Mouse (Mus musculus): ENCODE results near the gene Gm20388. TPM values are rescaled to one million over a fixed set of nuclear protein-coding genes. Genes with fewer than 3 reads are reported as not detected.

Gene Gm20388
- total and polyA plus RNA-seq, 2 experiments from 2014 or later, result 17.3 TPM; not detected in 1

DNA sequence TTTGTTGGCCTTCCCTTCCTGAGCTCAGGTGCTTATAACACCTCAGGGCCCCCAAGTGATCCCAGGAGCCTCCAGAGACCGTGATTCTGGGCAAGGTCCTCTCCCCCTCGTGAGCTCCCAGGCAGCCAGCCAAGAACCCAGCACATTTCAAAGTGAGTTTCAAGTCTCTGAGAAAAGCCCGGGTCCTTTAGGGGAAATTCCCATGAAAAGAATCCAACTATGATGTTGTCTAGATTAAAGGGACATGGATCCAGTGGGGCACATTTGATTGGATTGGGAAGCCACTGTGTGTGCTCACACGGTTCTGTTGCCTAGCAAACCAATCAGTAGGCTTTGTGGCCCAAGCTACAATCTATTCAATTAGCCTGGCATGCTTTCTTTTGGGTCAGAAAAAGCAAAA is 936.6 kb downstream of the Gm20388 start:
- H3K9me3 ChIP-seq (replicated peaks; ENCODE audit: control insufficient read depth, low read length), result no peaks in the 10 kb centered on the region
- H3K4me2 ChIP-seq (ENCODE audit: low read depth, low read length), result no peak overlapping the region
- no peaks in the 10 kb centered on the region for H3K36me3 ChIP-seq (replicated peaks; ENCODE audit: control insufficient read depth, insufficient read depth, low read length)
- DNase-seq (ENCODE audit: low spot score), result no peak
- H3K27me3 ChIP-seq (ENCODE audit: control insufficient read depth, insufficient read depth, low read length), result 0 out of 2 replicates have a peak, but pooled peaks cover 9% of the 10 kb centered on the region
- H3K4me1 ChIP-seq (ENCODE audit: control insufficient read depth, insufficient read depth), result no peaks in the 10 kb centered on the region
- TF ChIP-seq EP300 (IDR thresholded peaks at IDR 0.05; ENCODE audit: low read depth) (no peak), CTCF (IDR thresholded peaks at IDR 0.05; ENCODE audit: low read depth) (no peak)
- 14% methylated on average over 4 of the region's 4 CpGs for WGBS
- H3K9ac ChIP-seq (replicated peaks; ENCODE audit: low read depth, low read length), result no peak overlapping the region
- H3K4me3 ChIP-seq (ENCODE audit: low read depth, low read length), result no peak overlapping the region
- no peak overlapping the region for H3K27ac ChIP-seq (ENCODE audit: low read depth)
- ATAC-seq (ENCODE audit: insufficient read depth, low read depth), result no peak

DNA sequence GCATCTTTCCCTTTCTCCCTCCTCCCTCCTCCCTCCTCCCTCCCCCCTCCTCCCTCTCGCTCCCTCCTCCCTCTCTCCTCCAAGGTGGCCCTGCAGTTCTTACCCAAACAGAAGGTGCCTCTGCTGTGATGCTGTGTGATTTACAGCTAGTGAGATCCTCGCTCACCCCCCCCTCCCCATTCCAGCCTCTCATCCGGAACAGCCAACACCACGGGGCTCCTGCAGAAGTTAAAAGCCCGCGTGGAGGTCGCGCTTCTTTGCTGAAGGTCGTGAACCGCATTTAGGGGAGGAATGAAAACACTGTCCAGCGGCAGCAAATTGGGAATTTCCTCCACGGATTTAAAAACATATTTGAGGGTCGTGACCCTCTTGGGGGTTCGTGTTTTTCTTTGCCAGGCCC is 937.1 kb downstream of the Gm20388 start:
- H3K27me3 ChIP-seq (ENCODE audit: control insufficient read depth, insufficient read depth, low read length), result 0 out of 2 replicates have a peak, but pooled peaks cover 9% of the 10 kb centered on the region
- WGBS, result 18% methylated on average over 13 of the region's 14 CpGs
- no peak for ATAC-seq (ENCODE audit: insufficient read depth, low read depth)

DNA sequence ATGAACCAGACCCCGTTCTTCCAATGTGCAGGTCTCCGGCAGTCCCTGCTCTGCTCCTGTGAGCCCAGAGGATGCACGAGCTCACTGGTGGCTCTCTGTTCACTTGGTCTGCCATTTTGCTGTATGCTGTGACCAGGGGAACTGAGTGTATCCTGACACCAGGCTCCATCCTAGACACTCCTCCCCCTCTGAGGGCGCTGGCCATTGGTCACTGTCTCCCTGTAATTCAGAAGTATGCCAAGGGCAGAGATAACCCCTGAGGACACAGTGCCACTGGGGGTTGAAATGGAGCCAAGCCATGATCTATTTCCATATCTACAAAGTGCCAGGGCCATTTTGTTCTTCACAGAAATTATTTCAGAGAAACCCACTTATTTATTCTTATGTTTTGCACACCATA is 937.8 kb downstream of the Gm20388 start:
- 71% methylated on average over 4 of the region's 4 CpGs for WGBS
- H3K27ac ChIP-seq (ENCODE audit: low read depth), result no peak overlapping the region
- peak; percentile 63 for ATAC-seq (ENCODE audit: insufficient read depth, low read depth)

More for the DNA sequence above, 937.1 kb downstream of the Gm20388 start:
- Histone ChIP-seq H3K4me1 (ENCODE audit: control insufficient read depth, insufficient read depth) (no peaks in the 10 kb centered on the region), H3K4me2 (ENCODE audit: low read depth, low read length) (no peak overlapping the region), H3K27ac (ENCODE audit: low read depth) (no peak overlapping the region), H3K9ac (replicated peaks; ENCODE audit: low read depth, low read length) (no peak overlapping the region), H3K9me3 (replicated peaks; ENCODE audit: control insufficient read depth, low read length) (no peaks in the 10 kb centered on the region), H3K36me3 (replicated peaks; ENCODE audit: control insufficient read depth, insufficient read depth, low read length) (no peaks in the 10 kb centered on the region), H3K4me3 (ENCODE audit: low read depth, low read length) (no peak overlapping the region)
- DNase-seq (ENCODE audit: low spot score), result no peak
- TF ChIP-seq EP300 (IDR thresholded peaks at IDR 0.05; ENCODE audit: low read depth), result no peak
- TF ChIP-seq CTCF (IDR thresholded peaks at IDR 0.05; ENCODE audit: low read depth), result no peak

DNA sequence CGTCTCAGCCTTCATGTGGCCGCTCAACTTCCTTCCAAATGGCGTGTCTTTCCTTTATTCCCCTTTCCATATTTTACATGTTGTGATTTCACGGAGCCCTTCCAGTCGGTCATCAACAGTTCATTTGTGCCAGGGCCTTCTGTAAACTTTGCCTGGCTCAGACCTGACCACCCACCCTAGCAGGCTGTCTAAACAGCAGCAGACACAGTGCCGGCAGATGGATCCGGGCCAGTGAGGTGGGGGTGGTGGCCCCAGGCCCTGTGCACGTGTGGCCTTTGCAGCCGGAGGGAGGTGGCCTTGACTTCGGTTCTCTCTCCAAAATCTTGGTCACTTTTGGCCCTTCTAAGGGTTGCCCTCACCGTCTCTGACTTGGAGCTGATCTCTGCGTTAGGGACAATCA is 940.8 kb downstream of the Gm20388 start:
- Histone ChIP-seq H3K36me3 (replicated peaks; ENCODE audit: control insufficient read depth, insufficient read depth, low read length) (no peaks in the 10 kb centered on the region), H3K4me2 (ENCODE audit: low read depth, low read length) (no peak overlapping the region), H3K4me1 (ENCODE audit: control insufficient read depth, insufficient read depth) (no peaks in the 10 kb centered on the region), H3K4me3 (ENCODE audit: low read depth, low read length) (no peak overlapping the region), H3K27me3 (ENCODE audit: control insufficient read depth, insufficient read depth, low read length) (0 out of 2 replicates have a peak, but pooled peaks cover 3% of the 10 kb centered on the region), H3K9me3 (replicated peaks; ENCODE audit: control insufficient read depth, low read length) (no peaks in the 10 kb centered on the region), H3K27ac (ENCODE audit: low read depth) (no peak overlapping the region), H3K9ac (replicated peaks; ENCODE audit: low read depth, low read length) (no peak overlapping the region)
- TF ChIP-seq CTCF (IDR thresholded peaks at IDR 0.05; ENCODE audit: low read depth) (no peak), EP300 (IDR thresholded peaks at IDR 0.05; ENCODE audit: low read depth) (no peak)
- ATAC-seq (ENCODE audit: insufficient read depth, low read depth) (no peak), DNase-seq (ENCODE audit: low spot score) (no peak)
- WGBS, result 84% methylated on average over 12 of the region's 12 CpGs

More for the DNA sequence above, 937.8 kb downstream of the Gm20388 start:
- TF ChIP-seq EP300 (IDR thresholded peaks at IDR 0.05; ENCODE audit: low read depth), result no peak
- TF ChIP-seq CTCF (IDR thresholded peaks at IDR 0.05; ENCODE audit: low read depth), result no peak
- no peak overlapping the region for H3K9ac ChIP-seq (replicated peaks; ENCODE audit: low read depth, low read length)
- H3K4me1 ChIP-seq (ENCODE audit: control insufficient read depth, insufficient read depth), result no peaks in the 10 kb centered on the region
- no peak for DNase-seq (ENCODE audit: low spot score)
- H3K9me3 ChIP-seq (replicated peaks; ENCODE audit: control insufficient read depth, low read length), result no peaks in the 10 kb centered on the region
- H3K4me3 ChIP-seq (ENCODE audit: low read depth, low read length), result no peak overlapping the region
- H3K36me3 ChIP-seq (replicated peaks; ENCODE audit: control insufficient read depth, insufficient read depth, low read length), result no peaks in the 10 kb centered on the region
- H3K27me3 ChIP-seq (ENCODE audit: control insufficient read depth, insufficient read depth, low read length), result 0 out of 2 replicates have a peak, but pooled peaks cover 5% of the 10 kb centered on the region
- no peak overlapping the region for H3K4me2 ChIP-seq (ENCODE audit: low read depth, low read length)

DNA sequence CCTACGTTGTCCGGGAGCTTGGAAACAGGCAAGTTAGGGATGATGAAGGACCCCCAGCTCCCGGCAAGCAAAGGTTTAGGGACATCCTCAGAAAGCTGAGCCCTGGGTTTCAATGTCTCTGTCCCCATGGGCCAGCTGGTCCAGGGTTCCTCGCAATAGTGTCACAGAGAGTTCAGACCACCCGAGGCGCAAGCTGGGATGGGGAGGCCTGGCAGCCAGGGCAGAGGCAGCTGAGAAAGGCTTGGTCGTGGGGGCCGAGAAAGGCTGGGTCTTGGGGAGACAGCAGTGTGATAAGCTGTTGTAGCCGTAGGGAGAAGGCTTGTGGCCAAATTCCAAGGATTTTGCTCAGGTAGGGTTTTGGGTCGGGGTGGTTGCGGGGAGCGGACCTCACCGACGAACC is 949.2 kb downstream of the Gm20388 start:
- H3K4me3 ChIP-seq (ENCODE audit: low read depth, low read length), result no peak overlapping the region
- H3K9me3 ChIP-seq (replicated peaks; ENCODE audit: control insufficient read depth, low read length), result no peaks in the 10 kb centered on the region
- H3K27me3 ChIP-seq (ENCODE audit: control insufficient read depth, insufficient read depth, low read length), result peaks cover 8% of the 10 kb centered on the region; the same call in 1 of the 2 replicates
- no peak overlapping the region for H3K9ac ChIP-seq (replicated peaks; ENCODE audit: low read depth, low read length)
- peaks cover 7% of the 10 kb centered on the region; the same call in 1 of the 2 replicates for H3K4me1 ChIP-seq (ENCODE audit: control insufficient read depth, insufficient read depth)
- DNase-seq (ENCODE audit: low spot score), result no peak
- H3K4me2 ChIP-seq (ENCODE audit: low read depth, low read length), result no peak overlapping the region
- TF ChIP-seq EP300 (IDR thresholded peaks at IDR 0.05; ENCODE audit: low read depth) (no peak), CTCF (IDR thresholded peaks at IDR 0.05; ENCODE audit: low read depth) (no peak)
- no peak for ATAC-seq (ENCODE audit: insufficient read depth, low read depth)
- WGBS, result 37% methylated on average over 14 of the region's 14 CpGs
- no peaks in the 10 kb centered on the region for H3K36me3 ChIP-seq (replicated peaks; ENCODE audit: control insufficient read depth, insufficient read depth, low read length)
- H3K27ac ChIP-seq (ENCODE audit: low read depth), result no peak overlapping the region
